Mouse (Mus musculus): ENCODE results near the gene Hivep2.

Hivep2 gene

GRCm38 (mm10) chr10:14174124-14174523 is 208.2 kb downstream of the Hivep2 start:
- no peak for DNase-seq

GRCm38 (mm10) chr10:14179424-14180339 is 213.8 kb downstream of the Hivep2 start:
- no peak for DNase-seq

GRCm38 (mm10) chr10:14186352-14186976 is 220.6 kb downstream of the Hivep2 start:
- DNase-seq = no peak

GRCm38 (mm10) chr10:14189050-14189449 is 223.2 kb downstream of the Hivep2 start:
- DNase-seq = no peak

- no peak for DNase-seq
Observed at GRCm38 (mm10) chr10:14191202-14191601, 225.3 kb downstream of the Hivep2 start.

GRCm38 (mm10) chr10:14192156-14192555 is 226.3 kb downstream of the Hivep2 start:
- no peak for DNase-seq

GRCm38 (mm10) chr10:14193702-14194101 is 227.8 kb downstream of the Hivep2 start:
- DNase-seq = no peak

GRCm38 (mm10) chr10:14195778-14196650 is 230.1 kb downstream of the Hivep2 start:
- no peak for DNase-seq

- DNase-seq = no peak
Observed at GRCm38 (mm10) chr10:14196785-14197184, 230.9 kb downstream of the Hivep2 start.

GRCm38 (mm10) chr10:14197261-14197660 is 231.4 kb downstream of the Hivep2 start:
- no peak for DNase-seq

GRCm38 (mm10) chr10:14199332-14199731 is 233.5 kb downstream of the Hivep2 start:
- no peak for DNase-seq

- DNase-seq = peak; percentile 31
Observed at GRCm38 (mm10) chr10:14200310-14200709, 234.4 kb downstream of the Hivep2 start.

Data from liver (tissue).